Mouse (Mus musculus) brain, adult 2 months (tissue): ENCODE results near the gene Ethe1.

Experiments
- DNase-seq: peaks from one replicate; pipeline ENCODE4 v3.0.0; 2011; ENCODE audit warnings: low read depth, low spot score

Ethe1 gene

GRCm38 (mm10) chr7:24587330-24588105 is at the start of gene Ethe1, which contains the start of gene Zfp575:
Gene Ethe1 (plus strand): TSS chr7:24587543.
Gene Zfp575 (minus strand): TSS chr7:24587641.
- peak; percentile 89 for DNase-seq

- peak; percentile 92 for DNase-seq
Measured at GRCm38 (mm10) chr7:24537591-24537990, 49.8 kb upstream of the Ethe1 start.

GRCm38 (mm10) chr7:24538154-24538553 is 49.2 kb upstream of the Ethe1 start:
- DNase-seq: peak; percentile 63

GRCm38 (mm10) chr7:24538701-24539100 is 48.6 kb upstream of the Ethe1 start:
- no peak for DNase-seq

- DNase-seq: no peak
Measured at GRCm38 (mm10) chr7:24539686-24540085, 47.7 kb upstream of the Ethe1 start.

- DNase-seq: no peak
Measured at GRCm38 (mm10) chr7:24544506-24544905, 42.8 kb upstream of the Ethe1 start.

GRCm38 (mm10) chr7:24546068-24546614 is 41.2 kb upstream of the Ethe1 start, which contains the start of the genes Pinlyp and Xrcc1:
Gene Pinlyp (minus strand): TSS chr7:24546118.
Gene Xrcc1 (plus strand): TSS chr7:24546289.
- no peak for DNase-seq

GRCm38 (mm10) chr7:24546634-24547389 is 40.5 kb upstream of the Ethe1 start:
- peak; percentile 100 for DNase-seq

GRCm38 (mm10) chr7:24547534-24548036 is 39.8 kb upstream of the Ethe1 start:
- DNase-seq: no peak

- no peak for DNase-seq
Measured at GRCm38 (mm10) chr7:24551985-24552759, 35.2 kb upstream of the Ethe1 start.

GRCm38 (mm10) chr7:24555786-24556185 is 31.6 kb upstream of the Ethe1 start:
- no peak for DNase-seq

- DNase-seq: no peak
Measured at GRCm38 (mm10) chr7:24561450-24561849, 25.9 kb upstream of the Ethe1 start.

GRCm38 (mm10) chr7:24563191-24563836 is 24.0 kb upstream of the Ethe1 start:
- no peak for DNase-seq

GRCm38 (mm10) chr7:24563837-24564206 is 23.5 kb upstream of the Ethe1 start:
- DNase-seq: no peak

- peak; percentile 72 for DNase-seq
Measured at GRCm38 (mm10) chr7:24564607-24565265, 22.6 kb upstream of the Ethe1 start.

- no peak for DNase-seq
Measured at GRCm38 (mm10) chr7:24565627-24566026, 21.7 kb upstream of the Ethe1 start.

- no peak for DNase-seq
Measured at GRCm38 (mm10) chr7:24566206-24566605, 21.1 kb upstream of the Ethe1 start.

- peak; percentile 28 for DNase-seq
Measured at GRCm38 (mm10) chr7:24568512-24568911, 18.8 kb upstream of the Ethe1 start.

GRCm38 (mm10) chr7:24571071-24571470 is 16.3 kb upstream of the Ethe1 start:
- no peak for DNase-seq

- DNase-seq: no peak
Measured at GRCm38 (mm10) chr7:24572455-24572854, 14.9 kb upstream of the Ethe1 start.
